Mouse (Mus musculus): Measurements from ENCODE around the gene Rundc3b. TPM values are rescaled to one million over a fixed set of nuclear protein-coding genes. Genes with fewer than 3 reads are reported as not detected.

Gene Rundc3b
- 0.12 and 0.88 TPM in 2 replicates for total RNA-seq (2014; rRNA removed; ENCODE audit: low replicate concordance)
- polyA plus RNA-seq (2015; fragmentation: Nextera tagmentation; extraction: Ambion mirVana) = 0.40 and 0.44 TPM in 2 replicates

GRCm38 (mm10) chr5:8622596-8623231 is at the start of gene Rundc3b:
Rundc3b (minus strand) TSS chr5:8622952.
- Histone ChIP-seq H3K27me3 (ENCODE audit: control insufficient read depth, insufficient read depth, low read length) (no peaks in the 10 kb centered on the region), H3K4me1 (ENCODE audit: control insufficient read depth, insufficient read depth) (peaks cover 6% of the 10 kb centered on the region; the same call in 1 of the 2 replicates), H3K27ac (ENCODE audit: low read depth) (no peak within 1 kb of the TSS), H3K4me3 (ENCODE audit: low read depth, low read length) (peak within 1 kb of the TSS; percentile 79), H3K4me2 (ENCODE audit: low read depth, low read length) (peak within 1 kb of the TSS; percentile 99), H3K9me3 (replicated peaks; ENCODE audit: control insufficient read depth, low read length) (no peaks in the 10 kb centered on the region), H3K36me3 (replicated peaks; ENCODE audit: control insufficient read depth, insufficient read depth, low read length) (no peaks in the 10 kb centered on the region), H3K9ac (replicated peaks; ENCODE audit: low read depth, low read length) (peak within 1 kb of the TSS; percentile 58)
- under 1% methylated on average over 50 of the region's 74 CpGs for WGBS
- DNase-seq (ENCODE audit: low spot score) (peak; percentile 86), ATAC-seq (ENCODE audit: insufficient read depth, low read depth) (peak; percentile 99)
- no peak for TF ChIP-seq EP300 (IDR thresholded peaks at IDR 0.05; ENCODE audit: low read depth)
- no peak for TF ChIP-seq CTCF (IDR thresholded peaks at IDR 0.05; ENCODE audit: low read depth)

DNA sequence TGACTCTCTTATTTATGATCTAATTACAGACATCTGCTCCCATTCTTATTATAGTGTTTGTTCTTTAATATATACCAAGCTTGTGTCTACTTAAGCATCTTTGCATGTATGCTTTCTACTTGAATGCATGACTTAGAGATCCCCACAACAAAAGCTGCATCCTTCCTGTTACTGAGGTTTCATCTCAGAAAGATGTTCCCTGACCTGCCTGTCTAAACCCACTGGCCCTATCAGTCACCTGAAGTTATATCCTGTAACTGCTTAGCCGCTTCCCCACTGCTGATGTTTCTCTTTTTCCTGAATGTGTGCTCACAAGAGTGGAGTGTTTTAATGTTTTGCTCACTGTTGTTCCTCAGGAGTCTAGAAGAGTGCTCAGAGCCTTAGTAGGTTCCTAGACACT is 46.9 kb upstream of the Rundc3b start:
- WGBS = 90% methylated on average over 1 of the region's 1 CpGs

DNA sequence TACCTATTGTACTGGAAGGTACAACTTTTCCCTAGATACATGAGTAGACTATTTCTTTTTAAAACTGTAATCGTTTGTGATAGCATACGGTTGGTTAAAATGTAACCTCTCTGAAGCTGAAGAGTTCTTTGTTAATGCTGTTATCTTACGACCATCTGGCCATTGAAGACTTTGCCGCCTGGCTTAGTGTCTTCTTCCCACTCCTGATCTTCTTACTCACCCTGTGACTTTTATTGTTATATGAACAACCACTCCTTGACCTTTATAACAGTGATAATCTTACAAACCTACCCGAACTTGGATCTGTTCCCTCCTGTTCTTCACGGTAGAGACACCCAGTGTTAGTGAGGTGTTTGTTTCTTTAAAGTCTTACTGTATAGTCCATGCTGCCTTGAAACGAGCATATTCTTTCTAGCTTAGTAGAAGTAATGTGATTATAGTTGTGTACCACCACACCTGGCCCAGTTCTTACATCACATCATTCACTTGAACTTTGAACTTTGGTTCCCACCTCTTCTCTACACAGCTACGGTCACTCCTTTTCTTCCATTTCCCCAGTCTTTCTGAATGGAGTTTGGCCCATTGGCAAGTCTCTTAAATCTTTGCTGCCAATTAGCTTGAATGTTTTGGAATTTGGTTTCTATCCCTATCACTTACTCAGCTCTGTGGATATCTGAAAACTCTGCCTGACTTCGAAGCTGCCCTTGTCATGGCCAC is 45.2 kb upstream of the Rundc3b start:
- Histone ChIP-seq H3K27me3 (ENCODE audit: control insufficient read depth, insufficient read depth, low read length) (no peaks in the 10 kb centered on the region), H3K4me2 (ENCODE audit: low read depth, low read length) (no peak overlapping the region), H3K27ac (ENCODE audit: low read depth) (no peak overlapping the region), H3K9ac (replicated peaks; ENCODE audit: low read depth, low read length) (no peak overlapping the region), H3K4me3 (ENCODE audit: low read depth, low read length) (no peak overlapping the region), H3K36me3 (replicated peaks; ENCODE audit: control insufficient read depth, insufficient read depth, low read length) (no peaks in the 10 kb centered on the region), H3K9me3 (replicated peaks; ENCODE audit: control insufficient read depth, low read length) (no peaks in the 10 kb centered on the region), H3K4me1 (ENCODE audit: control insufficient read depth, insufficient read depth) (no peaks in the 10 kb centered on the region)
- 73% methylated on average over 9 of the region's 9 CpGs for WGBS
- ATAC-seq (ENCODE audit: insufficient read depth, low read depth) (no peak), DNase-seq (ENCODE audit: low spot score) (no peak)
- TF ChIP-seq EP300 (IDR thresholded peaks at IDR 0.05; ENCODE audit: low read depth) (no peak), CTCF (IDR thresholded peaks at IDR 0.05; ENCODE audit: low read depth) (no peak)

More for the DNA sequence above, 46.9 kb upstream of the Rundc3b start:
- no peak overlapping the region for H3K4me2 ChIP-seq (ENCODE audit: low read depth, low read length)
- no peak overlapping the region for H3K27ac ChIP-seq (ENCODE audit: low read depth)
- no peaks in the 10 kb centered on the region for H3K4me1 ChIP-seq (ENCODE audit: control insufficient read depth, insufficient read depth)
- H3K36me3 ChIP-seq (replicated peaks; ENCODE audit: control insufficient read depth, insufficient read depth, low read length) = no peaks in the 10 kb centered on the region
- DNase-seq (ENCODE audit: low spot score) (no peak), ATAC-seq (ENCODE audit: insufficient read depth, low read depth) (no peak)
- H3K9me3 ChIP-seq (replicated peaks; ENCODE audit: control insufficient read depth, low read length) = no peaks in the 10 kb centered on the region
- no peak overlapping the region for H3K4me3 ChIP-seq (ENCODE audit: low read depth, low read length)
- no peak for TF ChIP-seq CTCF (IDR thresholded peaks at IDR 0.05; ENCODE audit: low read depth)
- no peak for TF ChIP-seq EP300 (IDR thresholded peaks at IDR 0.05; ENCODE audit: low read depth)
- H3K9ac ChIP-seq (replicated peaks; ENCODE audit: low read depth, low read length) = no peak overlapping the region
- no peaks in the 10 kb centered on the region for H3K27me3 ChIP-seq (ENCODE audit: control insufficient read depth, insufficient read depth, low read length)

GRCm38 (mm10) chr5:8664678-8665077 is 41.9 kb upstream of the Rundc3b start:
- no peak for TF ChIP-seq CTCF (IDR thresholded peaks at IDR 0.05; ENCODE audit: low read depth)
- TF ChIP-seq EP300 (IDR thresholded peaks at IDR 0.05; ENCODE audit: low read depth) = no peak
- Histone ChIP-seq H3K4me2 (ENCODE audit: low read depth, low read length) (no peak overlapping the region), H3K9me3 (replicated peaks; ENCODE audit: control insufficient read depth, low read length) (no peaks in the 10 kb centered on the region), H3K27me3 (ENCODE audit: control insufficient read depth, insufficient read depth, low read length) (no peaks in the 10 kb centered on the region), H3K4me3 (ENCODE audit: low read depth, low read length) (no peak overlapping the region), H3K36me3 (replicated peaks; ENCODE audit: control insufficient read depth, insufficient read depth, low read length) (no peaks in the 10 kb centered on the region), H3K4me1 (ENCODE audit: control insufficient read depth, insufficient read depth) (0 out of 2 replicates have a peak, but pooled peaks cover 3% of the 10 kb centered on the region), H3K9ac (replicated peaks; ENCODE audit: low read depth, low read length) (no peak overlapping the region), H3K27ac (ENCODE audit: low read depth) (no peak overlapping the region)
- DNase-seq (ENCODE audit: low spot score) = no peak
- ATAC-seq (ENCODE audit: insufficient read depth, low read depth) = no peak
- 66% methylated on average over 3 of the region's 3 CpGs for WGBS

DNA sequence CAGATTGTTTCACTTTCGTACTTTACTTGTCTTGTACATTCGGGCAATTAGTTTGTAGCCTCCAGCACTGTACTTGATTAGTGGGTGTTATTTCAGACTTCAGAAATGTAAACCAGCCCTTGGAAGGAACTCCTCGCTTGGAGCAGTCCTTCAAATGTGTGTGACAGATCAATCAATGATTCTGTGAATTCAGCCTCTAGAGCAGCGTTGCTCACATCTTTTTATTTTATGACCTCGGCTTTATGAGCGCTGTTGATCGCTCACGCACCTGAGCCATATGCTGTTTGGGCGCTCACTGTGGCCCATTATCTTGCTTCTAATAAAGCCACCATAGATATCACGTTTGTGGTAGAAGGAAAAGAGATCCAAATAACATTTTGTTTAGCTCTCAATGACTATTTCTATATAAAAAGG is 38.0 kb upstream of the Rundc3b start:
- Histone ChIP-seq H3K36me3 (replicated peaks; ENCODE audit: control insufficient read depth, insufficient read depth, low read length) (no peaks in the 10 kb centered on the region), H3K4me1 (ENCODE audit: control insufficient read depth, insufficient read depth) (0 out of 2 replicates have a peak, but pooled peaks cover 4% of the 10 kb centered on the region), H3K4me3 (ENCODE audit: low read depth, low read length) (peak overlapping the region; percentile 42), H3K9ac (replicated peaks; ENCODE audit: low read depth, low read length) (no peak overlapping the region), H3K9me3 (replicated peaks; ENCODE audit: control insufficient read depth, low read length) (no peaks in the 10 kb centered on the region), H3K27ac (ENCODE audit: low read depth) (no peak overlapping the region), H3K4me2 (ENCODE audit: low read depth, low read length) (peak overlapping the region; percentile 80), H3K27me3 (ENCODE audit: control insufficient read depth, insufficient read depth, low read length) (no peaks in the 10 kb centered on the region)
- ATAC-seq (ENCODE audit: insufficient read depth, low read depth) (no peak), DNase-seq (ENCODE audit: low spot score) (no peak)
- no peak for TF ChIP-seq EP300 (IDR thresholded peaks at IDR 0.05; ENCODE audit: low read depth)
- no peak for TF ChIP-seq CTCF (IDR thresholded peaks at IDR 0.05; ENCODE audit: low read depth)
- whole genome bisulfite sequencing = 81% methylated on average over 10 of the region's 10 CpGs
